Mouse (Mus musculus): ENCODE data around the gene Yipf3.

- TF ChIP-seq POLR2A (IDR thresholded peaks at IDR 0.05; ENCODE audit: insufficient read depth, low read depth, low read length) (no peak), CTCF (IDR thresholded peaks at IDR 0.05; ENCODE audit: insufficient read depth, low read depth, low read length) (no peak)
Observed at GRCm38 (mm10) chr17:46242274-46242673, 5.6 kb upstream of the Yipf3 start.
